Mouse (Mus musculus) forebrain, embryonic 15.5 days (tissue): ENCODE results near the gene Camk2n2. TPM values are rescaled to one million over a fixed set of nuclear protein-coding genes. Genes with fewer than 3 reads are reported as not detected.

Experiments used
- microRNA counts: library from miRNA; unstranded; fragments of <30 nt; microRNA quantifications from one replicate; lab custom pipeline; 2016
- microRNA-seq: library from miRNA; unstranded; fragments of <30 nt; microRNA quantifications from one replicate; pipeline ENCODE4, GENCODE M21; 2016
- polyA plus RNA-seq: library from polyadenylated mRNA; unstranded; fragments of >200 nt; fragmentation: Nextera tagmentation; extraction: Ambion mirVana; gene quantifications from 2 replicates; pipeline ENCODE4 v1.2.1, GENCODE M21; 2015

Gene Camk2n2
- polyA plus RNA-seq, 1 experiment from 2014 or later: 20.9 TPM

MicroRNA genes within 50 kb of the gene (microRNA counts, 519-probe panel; counts per million panel counts)
- microRNA mmu-miR-1224 (lab: Ali Mortazavi, UCI): 2,432 counts per million, percentile 50 among the panel's probes with 10 or more counts

Small RNAs within 50 kb of the gene (microRNA-seq; reads per million reads assigned to microRNA genes)
- 7.7 reads per million, percentile 23 among the genes with 10 or more reads in this experiment for gene Mir1224

Other genes starting within 250 kb of the Camk2n2 start
- gene Abcc5, start 194.9 kb downstream of the Camk2n2 start, polyA plus RNA-seq: 143 and 144 TPM in 2 replicates
- gene Eif2b5, start 122.5 kb downstream of the Camk2n2 start, polyA plus RNA-seq: 96.8 and 98.9 TPM in 2 replicates
- gene Dvl3, start 104.3 kb downstream of the Camk2n2 start, polyA plus RNA-seq: 33.3 and 33.7 TPM in 2 replicates
- 1,124 and 1,145 TPM in 2 replicates for gene Ap2m1, start 85.8 kb downstream of the Camk2n2 start, polyA plus RNA-seq
- gene Abcf3, start 72.7 kb downstream of the Camk2n2 start, polyA plus RNA-seq: 74.0 and 74.5 TPM in 2 replicates
- gene Vwa5b2, start 31.8 kb downstream of the Camk2n2 start, polyA plus RNA-seq: 4.3 and 5.3 TPM in 2 replicates
- 16.3 and 18.9 TPM in 2 replicates for gene Eef1akmt4, start 9.7 kb downstream of the Camk2n2 start, polyA plus RNA-seq
- gene Gm49333, start 9.7 kb downstream of the Camk2n2 start, polyA plus RNA-seq: not detected in 2 replicates
- gene Alg3, start 9.6 kb downstream of the Camk2n2 start, polyA plus RNA-seq: 30.5 and 34.0 TPM in 2 replicates
- gene Ece2, start 8.5 kb upstream of the Camk2n2 start, polyA plus RNA-seq: 11.9 and 12.7 TPM in 2 replicates
- 379 and 388 TPM in 2 replicates for gene Psmd2, start 30.4 kb upstream of the Camk2n2 start, polyA plus RNA-seq
- gene Eif4g1, start 47.0 kb upstream of the Camk2n2 start, polyA plus RNA-seq: 137 and 140 TPM in 2 replicates
- 51.8 and 54.4 TPM in 2 replicates for gene Fam131a, start 72.0 kb upstream of the Camk2n2 start, polyA plus RNA-seq
- 86.4 and 96.1 TPM in 2 replicates for gene Polr2h, start 96.4 kb upstream of the Camk2n2 start, polyA plus RNA-seq
- 19.2 and 19.8 TPM in 2 replicates for gene Clcn2, start 96.5 kb upstream of the Camk2n2 start, polyA plus RNA-seq
- gene Chrd, start 111.8 kb upstream of the Camk2n2 start, polyA plus RNA-seq: 3.5 and 3.7 TPM in 2 replicates
- 0.80 and 0.91 TPM in 2 replicates for gene Thpo, start 113.2 kb upstream of the Camk2n2 start, polyA plus RNA-seq